Mouse (Mus musculus) MEL (cell line): ENCODE measurements around the gene Ist1. TPM values are rescaled to one million over a fixed set of nuclear protein-coding genes. Genes with fewer than 3 reads are reported as not detected.

ENCODE experiments used
- DNase-seq: peaks from one replicate; pipeline ENCODE4 v3.0.0; 2011; ENCODE audit warnings: low read depth, low spot score
- H3K27ac ChIP-seq: 2 replicates; pipeline ENCODE4 v1.5.1; 2012; ENCODE audit warnings: low read depth, mild to moderate bottlenecking, control low read depth, low read length, moderate library complexity; ENCODE audit not compliant: control insufficient read depth
- H3K27me3 ChIP-seq, 2 experiments: fragments of 150-350 bp in 1 of 2; sonication (generic) in 1 of 2; 2 replicates each; pipeline ENCODE4 v1.6.1; 2012; ENCODE audit warnings: low read length in 2 of 2, mild to moderate bottlenecking in 2 of 2, improper control_type of control experiment in 1 of 2, moderate library complexity in 1 of 2; ENCODE audit not compliant: insufficient read depth in 2 of 2, control insufficient read depth in 1 of 2
- H3K36me3 ChIP-seq, 2 experiments: 2 replicates each; pipeline ENCODE4 v1.6.1; 2012 to 2014; ENCODE audit warnings: low read length in 2 of 2, improper control_type of control experiment in 1 of 2, inconsistent platforms in 1 of 2, mild to moderate bottlenecking in 1 of 2; ENCODE audit not compliant: insufficient read depth in 2 of 2, control insufficient read depth in 1 of 2
- H3K4me1 ChIP-seq, 2 experiments: fragments of 150-350 bp in 1 of 2; sonication (generic) in 1 of 2; 2 replicates each; pipeline ENCODE4 v1.6.1; 2012; ENCODE audit warnings: low read length in 2 of 2, improper control_type of control experiment in 1 of 2, mild to moderate bottlenecking in 1 of 2; ENCODE audit not compliant: insufficient read depth in 2 of 2, control insufficient read depth in 1 of 2
- H3K4me3 ChIP-seq, 2 experiments: fragments of 150-350 bp in 1 of 2; sonication (generic) in 1 of 2; 2 replicates each; pipeline ENCODE4 v1.5.1; 2012; ENCODE audit warnings: low read depth in 2 of 2, low read length in 2 of 2, mild to moderate bottlenecking in 2 of 2, moderate library complexity in 2 of 2, control low read depth in 1 of 2, improper control_type of control experiment in 1 of 2; ENCODE audit not compliant: control insufficient read depth in 1 of 2, insufficient read depth in 1 of 2
- H3K79me2 ChIP-seq: 2 replicates; pipeline ENCODE4 v1.6.1; 2012; ENCODE audit warnings: mild to moderate bottlenecking, low read length, moderate library complexity; ENCODE audit not compliant: control insufficient read depth, poor library complexity, insufficient read depth
- H3K9ac ChIP-seq: 2 replicates; pipeline ENCODE4 v1.6.1; 2012; ENCODE audit warnings: low read depth, mild to moderate bottlenecking, control low read depth, low read length, moderate library complexity; ENCODE audit not compliant: control insufficient read depth, poor library complexity, severe bottlenecking
- H3K9me3 ChIP-seq: fragments of 150-350 bp; sonication (generic); replicated peaks from 2 replicates; pipeline ENCODE4 v1.6.1; 2012; ENCODE audit warnings: mild to moderate bottlenecking, low read length, improper control_type of control experiment, moderate library complexity; ENCODE audit not compliant: insufficient read depth
- BHLHE40 ChIP-seq: IDR thresholded peaks from 2 replicates; pipeline ENCODE4 v1.6.1; 2012; ENCODE audit warnings: low read depth, mild to moderate bottlenecking, inconsistent platforms, low read length, improper control_type of control experiment, borderline replicate concordance
- CHD2 ChIP-seq: IDR thresholded peaks from 2 replicates; pipeline ENCODE4 v1.6.1; 2011; ENCODE audit warnings: low read length, improper control_type of control experiment
- E2F4 ChIP-seq: IDR thresholded peaks from 2 replicates; pipeline ENCODE4 v1.6.1; 2011; ENCODE audit warnings: low read depth, low read length, improper control_type of control experiment, borderline replicate concordance
- ELF1 ChIP-seq: IDR thresholded peaks from 2 replicates; pipeline ENCODE4 v1.6.1; 2014; ENCODE audit warnings: low read depth, mild to moderate bottlenecking, inconsistent platforms, low read length, improper control_type of control experiment, moderate library complexity
- EP300 ChIP-seq, 2 experiments: IDR thresholded peaks; 2 replicates each; pipeline ENCODE4 v1.6.1; 2011; ENCODE audit warnings: improper control_type of control experiment in 2 of 2, low read length in 2 of 2, low read depth in 1 of 2, mild to moderate bottlenecking in 1 of 2
- ETS1 ChIP-seq: IDR thresholded peaks from 2 replicates; pipeline ENCODE4 v1.6.1; 2012; ENCODE audit warnings: low read depth, mild to moderate bottlenecking, inconsistent platforms, low read length, improper control_type of control experiment, moderate library complexity
- GABPA ChIP-seq: IDR thresholded peaks from 2 replicates; pipeline ENCODE4 v1.6.1; 2012; ENCODE audit warnings: low read depth, mild to moderate bottlenecking, inconsistent platforms, low read length, improper control_type of control experiment, moderate library complexity
- HCFC1 ChIP-seq: IDR thresholded peaks from 2 replicates; pipeline ENCODE4 v1.6.1; 2012; ENCODE audit warnings: low read depth, mild to moderate bottlenecking, inconsistent platforms, low read length, improper control_type of control experiment, moderate library complexity
- JUND ChIP-seq: IDR thresholded peaks from 2 replicates; pipeline ENCODE4 v1.6.1; 2011; ENCODE audit warnings: low read depth, mild to moderate bottlenecking, improper control_type of control experiment, low read length
- KAT2A ChIP-seq: conservative IDR thresholded peaks from 2 replicates; pipeline ENCODE4 v1.6.1; 2012; ENCODE audit warnings: low read depth, low read length, improper control_type of control experiment, inconsistent platforms
- MAFK ChIP-seq: IDR thresholded peaks from 2 replicates; pipeline ENCODE4 v1.6.1; 2011; ENCODE audit warnings: low read depth, mild to moderate bottlenecking, low read length, improper control_type of control experiment, borderline replicate concordance
- MAX ChIP-seq: IDR thresholded peaks from 2 replicates; pipeline ENCODE4 v1.6.1; 2011; ENCODE audit warnings: low read length, improper control_type of control experiment
- MAZ ChIP-seq: IDR thresholded peaks from 2 replicates; pipeline ENCODE4 v1.6.1; 2012; ENCODE audit warnings: low read depth, mild to moderate bottlenecking, inconsistent platforms, low read length, improper control_type of control experiment
- MEF2A ChIP-seq: IDR thresholded peaks from 2 replicates; pipeline ENCODE4 v1.6.1; 2014; ENCODE audit warnings: low read depth, mild to moderate bottlenecking, inconsistent platforms, low read length, improper control_type of control experiment; ENCODE audit not compliant: poor library complexity, insufficient replicate concordance, severe bottlenecking; ENCODE audit errors: extremely low read depth
- MXI1 ChIP-seq: IDR thresholded peaks from 2 replicates; pipeline ENCODE4 v1.6.1; 2011; ENCODE audit warnings: mild to moderate bottlenecking, low read depth, low read length, improper control_type of control experiment
- MYB ChIP-seq: IDR thresholded peaks from 2 replicates; pipeline ENCODE4 v1.6.1; 2011; ENCODE audit warnings: mild to moderate bottlenecking, low read depth, low read length, improper control_type of control experiment
- MYC ChIP-seq: IDR thresholded peaks from 2 replicates; pipeline ENCODE4 v1.6.1; 2011; ENCODE audit warnings: low read depth, mild to moderate bottlenecking, low read length, improper control_type of control experiment, moderate library complexity
- NELFE ChIP-seq: IDR thresholded peaks from 2 replicates; pipeline ENCODE4 v1.6.1; 2011; ENCODE audit warnings: low read depth, low read length, improper control_type of control experiment
- NRF1 ChIP-seq: IDR thresholded peaks from 2 replicates; pipeline ENCODE4 v1.6.1; 2014; ENCODE audit warnings: low read depth, mild to moderate bottlenecking, inconsistent platforms, low read length, improper control_type of control experiment, moderate library complexity; ENCODE audit not compliant: poor library complexity, insufficient read depth, severe bottlenecking
- POLR2A ChIP-seq, 2 experiments: IDR thresholded peaks; 2 replicates each; pipeline ENCODE4 v1.6.1; 2011 to 2012; ENCODE audit warnings: low read length in 2 of 2, mild to moderate bottlenecking in 2 of 2, control low read depth in 1 of 2, improper control_type of control experiment in 1 of 2, low read depth in 1 of 2, moderate library complexity in 1 of 2; ENCODE audit not compliant: control insufficient read depth in 1 of 2, insufficient read depth in 1 of 2, poor library complexity in 1 of 2
- POLR2AphosphoS2 ChIP-seq: IDR thresholded peaks from 2 replicates; pipeline ENCODE4 v1.6.1; 2011; ENCODE audit warnings: low read length, improper control_type of control experiment
- POLR2AphosphoS5 ChIP-seq: IDR thresholded peaks from 2 replicates; pipeline ENCODE4 v1.6.1; 2012; ENCODE audit warnings: low read depth, borderline replicate concordance, mild to moderate bottlenecking, inconsistent platforms, low read length, moderate library complexity, mixed read lengths
- RCOR1 ChIP-seq: IDR thresholded peaks from 2 replicates; pipeline ENCODE4 v1.6.1; 2012; ENCODE audit warnings: low read depth, mild to moderate bottlenecking, inconsistent platforms, low read length, improper control_type of control experiment
- SIN3A ChIP-seq: IDR thresholded peaks from 2 replicates; pipeline ENCODE4 v1.6.1; 2012; ENCODE audit warnings: low read length, improper control_type of control experiment, inconsistent platforms
- SMC3 ChIP-seq: IDR thresholded peaks from 2 replicates; pipeline ENCODE4 v1.6.1; 2011; ENCODE audit warnings: low read depth, low read length, improper control_type of control experiment
- TAL1 ChIP-seq: IDR thresholded peaks from 2 replicates; pipeline ENCODE4 v1.6.1; 2012; ENCODE audit warnings: mild to moderate bottlenecking, inconsistent platforms, low read length, moderate library complexity, mixed read lengths
- TBP ChIP-seq: IDR thresholded peaks from 2 replicates; pipeline ENCODE4 v1.8.0; 2011; ENCODE audit warnings: low read depth, low read length, improper control_type of control experiment
- TCF12 ChIP-seq: IDR thresholded peaks from 2 replicates; pipeline ENCODE4 v1.6.1; 2014; ENCODE audit warnings: low read depth, mild to moderate bottlenecking, inconsistent platforms, low read length, improper control_type of control experiment, moderate library complexity
- UBTF ChIP-seq: IDR thresholded peaks from 2 replicates; pipeline ENCODE4 v1.6.1; 2012; ENCODE audit warnings: low read depth, mild to moderate bottlenecking, inconsistent platforms, low read length, improper control_type of control experiment, moderate library complexity, borderline replicate concordance; ENCODE audit not compliant: insufficient read depth
- USF1 ChIP-seq: IDR thresholded peaks from 2 replicates; pipeline ENCODE4 v1.6.1; 2014; ENCODE audit warnings: low read depth, mild to moderate bottlenecking, inconsistent platforms, low read length, improper control_type of control experiment, moderate library complexity
- USF2 ChIP-seq, 2 experiments: IDR thresholded peaks; 2 replicates each; pipeline ENCODE4 v1.6.1; 2011 to 2012; ENCODE audit warnings: improper control_type of control experiment in 2 of 2, low read length in 2 of 2, borderline replicate concordance in 1 of 2, inconsistent platforms in 1 of 2, low read depth in 1 of 2, mild to moderate bottlenecking in 1 of 2; ENCODE audit not compliant: insufficient read depth in 1 of 2
- ZKSCAN1 ChIP-seq: IDR thresholded peaks from 2 replicates; pipeline ENCODE4 v1.6.1; 2012; ENCODE audit warnings: low read depth, mild to moderate bottlenecking, inconsistent platforms, low read length, improper control_type of control experiment, moderate library complexity
- ZMIZ1 ChIP-seq: IDR thresholded peaks from 2 replicates; pipeline ENCODE4 v1.6.1; 2012; ENCODE audit warnings: low read depth, mild to moderate bottlenecking, inconsistent platforms, low read length, improper control_type of control experiment, moderate library complexity
- ZNF384 ChIP-seq: IDR thresholded peaks from 2 replicates; pipeline ENCODE4 v1.6.1; 2012; ENCODE audit warnings: low read depth, mild to moderate bottlenecking, inconsistent platforms, low read length, improper control_type of control experiment
- polyA plus RNA-seq, 2 experiments: library from polyadenylated mRNA; stranded (reverse) in 1 of 2; unstranded in 1 of 2; fragments of >175 nt in 1 of 2; fragments of >200 nt in 1 of 2; gene quantifications; 2 replicates each; pipeline versions ENCODE4 v1.2.1 to v1.2.4; 2012; ENCODE audit warnings: low replicate concordance in 2 of 2, low read depth in 1 of 2; ENCODE audit not compliant: insufficient read length in 2 of 2, insufficient read depth in 1 of 2, missing spikeins in 1 of 2
- total RNA-seq: library from RNA; depleted of rRNA; stranded (reverse); fragments of 300-350 nt; gene quantifications from 2 replicates; pipeline ENCODE4 v1.2.3, GENCODE M21; 2012; rRNA removed

Gene Ist1
- 30.2 and 33.1 TPM in 2 replicates for total RNA-seq
- 100 to 1,000 TPM in 1 of 2 experiments, 10 to 100 TPM in 1; 50.4 to 126 TPM for polyA plus RNA-seq

- DNase-seq, result peak; percentile 99
- Histone ChIP-seq H3K27ac (peak within 1 kb of the TSS; percentile 35), H3K4me1 (peaks cover 5 to 14% of the 10 kb centered on the region in 2 experiments), H3K4me3 (peak within 1 kb of the TSS; percentile 81 to 83), H3K27me3 (no peaks in the 10 kb centered on the region), H3K9ac (peak within 1 kb of the TSS; percentile 78), H3K79me2 (peaks cover 38% of the 10 kb centered on the region), H3K9me3 (no peaks in the 10 kb centered on the region), H3K36me3 (peaks cover 0 to 15% of the 10 kb centered on the region in 2 experiments; a peak in 2 of 4 replicates)
- no peak for TF ChIP-seq TAL1
- TF ChIP-seq ZNF384, result 0 out of 2 replicates have a peak, but pooled peaks have one; percentile 34
- no peak for TF ChIP-seq BHLHE40
- peak; percentile 61 for TF ChIP-seq ELF1
- peak; percentile 40; the same call in 1 of the 2 replicates for TF ChIP-seq RCOR1
- TF ChIP-seq MYC, result peak; percentile 87
- TF ChIP-seq ETS1, result peak; percentile 66
- no peak for TF ChIP-seq MAFK
- TF ChIP-seq EP300 (IDR thresholded peaks at IDR 0.05; ENCODE audit: low read depth in 1 of 2, low read length in 2 of 2), result peak in 1 of 2 experiments; percentile 45; a peak in 1 of 4 replicates
- peak; percentile 59; the same call in 1 of the 2 replicates for TF ChIP-seq E2F4
- TF ChIP-seq MXI1, result peak; percentile 95
- peak; percentile 26; the same call in 1 of the 2 replicates for TF ChIP-seq MEF2A
- peak; percentile 97 for TF ChIP-seq KAT2A
- no peak for TF ChIP-seq MYB
- peak; percentile 88 to 95 for TF ChIP-seq POLR2A (IDR thresholded peaks at IDR 0.05; ENCODE audit: control insufficient read depth in 1 of 2, insufficient read depth in 1 of 2, low read depth in 1 of 2, low read length in 2 of 2, poor library complexity in 1 of 2)
- TF ChIP-seq SIN3A, result peak; percentile 95
- TF ChIP-seq TCF12, result peak; percentile 91
- TF ChIP-seq POLR2AphosphoS5, result no peak
- peak; percentile 69 for TF ChIP-seq USF1
- TF ChIP-seq SMC3, result no peak
- no peak; the same call in 1 of the 2 replicates for TF ChIP-seq UBTF
- TF ChIP-seq MAX, result peak; percentile 83
- TF ChIP-seq NELFE, result peak; percentile 97
- TF ChIP-seq CHD2, result peak; percentile 74
- TF ChIP-seq NRF1, result peak; percentile 48; the same call in 1 of the 2 replicates
- TF ChIP-seq JUND, result peak; percentile 80
- TF ChIP-seq HCFC1, result peak; percentile 84
- peak; percentile 94 for TF ChIP-seq MAZ
- peak; percentile 89; the same call in 1 of the 2 replicates for TF ChIP-seq ZMIZ1
- peak; percentile 66; the same call in 1 of the 2 replicates for TF ChIP-seq ZKSCAN1
- TF ChIP-seq GABPA, result 0 out of 2 replicates have a peak, but pooled peaks have one; percentile 16
- TF ChIP-seq POLR2AphosphoS2, result peak; percentile 82; the same call in 1 of the 2 replicates
- TF ChIP-seq TBP, result peak; percentile 91
- TF ChIP-seq USF2 (IDR thresholded peaks at IDR 0.05; ENCODE audit: borderline replicate concordance in 1 of 2, insufficient read depth in 1 of 2, low read depth in 1 of 2, low read length in 2 of 2), result no peak
Measured at GRCm38 (mm10) chr8:109693146-109693900, at the start of gene Ist1. TSS of gene Ist1 (minus strand) at chr8:109693260.
